Mouse (Mus musculus): ENCODE data around the gene 5730409E04Rik. TPM values are rescaled to one million over a fixed set of nuclear protein-coding genes. Genes with fewer than 3 reads are reported as not detected.

5730409E04Rik gene
- 11.7 and 13.0 TPM in 2 replicates for polyA plus RNA-seq (2012; ENCODE audit: insufficient read depth, insufficient read length, missing spikeins)

DNA sequence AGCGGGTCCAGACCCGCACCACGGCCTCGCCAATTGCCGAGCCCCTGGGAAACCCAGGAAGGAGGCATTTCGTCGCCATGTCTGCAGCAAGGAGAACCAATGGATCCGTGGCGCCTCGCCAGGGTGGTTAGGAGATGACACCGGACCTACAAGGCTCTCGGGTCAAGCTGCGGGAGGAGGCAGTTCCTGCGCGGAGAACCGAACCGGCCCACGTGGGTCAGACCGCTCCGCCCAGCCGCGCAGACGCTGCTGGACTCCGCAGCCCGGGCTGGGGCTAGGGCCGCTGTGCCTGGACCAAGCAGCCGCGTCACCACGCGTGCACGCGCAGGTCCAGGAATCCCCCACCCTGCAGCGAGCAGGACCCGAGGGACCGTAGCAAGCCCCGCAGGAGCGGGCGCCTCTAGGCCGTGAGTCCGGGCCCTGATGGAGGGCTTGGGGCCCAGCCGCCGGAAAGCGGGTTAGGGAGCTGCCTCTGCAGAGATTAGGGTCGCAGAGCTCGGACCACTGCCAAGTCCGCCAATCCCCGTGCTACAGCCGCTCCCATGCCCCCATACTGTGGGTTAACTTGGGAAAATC lies at the start of gene 5730409E04Rik:
Gene 5730409E04Rik, plus strand, starts transcription at position 213 of the 576 bp plus-strand sequence.
- Histone ChIP-seq H3K4me3 (ENCODE audit: insufficient read depth, low read length) (peak within 1 kb of the TSS; percentile 60), H3K4me1 (ENCODE audit: control insufficient read depth, insufficient read depth, low read length) (no peaks in the 10 kb centered on the region), H3K27ac (ENCODE audit: insufficient read depth, low read depth, low read length) (peak within 1 kb of the TSS; percentile 21; the same call in 1 of the 2 replicates)
- TF ChIP-seq POLR2A (IDR thresholded peaks at IDR 0.05; ENCODE audit: borderline replicate concordance, low read depth, low read length) (no peak), CTCF (IDR thresholded peaks at IDR 0.05; ENCODE audit: low read depth, low read length) (no peak)

GRCm38 (mm10) chr4:126563798-126564197 lies 45.8 kb upstream of the 5730409E04Rik start:
- TF ChIP-seq POLR2A (IDR thresholded peaks at IDR 0.05; ENCODE audit: borderline replicate concordance, low read depth, low read length), result no peak
- no peak for TF ChIP-seq CTCF (IDR thresholded peaks at IDR 0.05; ENCODE audit: low read depth, low read length)
- Histone ChIP-seq H3K27ac (ENCODE audit: insufficient read depth, low read depth, low read length) (no peak overlapping the region), H3K4me1 (ENCODE audit: control insufficient read depth, insufficient read depth, low read length) (no peaks in the 10 kb centered on the region), H3K4me3 (ENCODE audit: insufficient read depth, low read length) (no peak overlapping the region)

DNA sequence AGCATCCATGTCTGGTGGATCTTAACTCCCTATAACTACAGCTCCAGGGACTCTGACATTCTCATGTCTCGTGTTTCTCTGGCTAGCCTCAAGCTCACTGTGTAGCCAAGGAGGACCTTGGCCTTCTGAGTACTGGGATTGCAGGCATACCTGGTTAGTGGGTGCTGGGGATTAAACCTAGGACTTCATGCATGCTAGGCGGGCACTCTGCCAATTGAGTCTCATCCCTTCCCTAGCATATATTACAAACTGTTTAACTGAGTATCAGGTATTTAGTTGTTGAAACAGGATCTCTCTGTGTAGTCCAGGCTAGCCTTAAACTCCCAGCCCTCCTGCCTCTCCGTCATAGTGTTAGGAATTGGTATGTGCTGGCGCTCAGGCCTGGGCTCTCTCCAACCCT lies 42.4 kb upstream of the 5730409E04Rik start:
- TF ChIP-seq POLR2A (IDR thresholded peaks at IDR 0.05; ENCODE audit: borderline replicate concordance, low read depth, low read length) (no peak), CTCF (IDR thresholded peaks at IDR 0.05; ENCODE audit: low read depth, low read length) (no peak)
- Histone ChIP-seq H3K4me3 (ENCODE audit: insufficient read depth, low read length) (no peak overlapping the region), H3K4me1 (ENCODE audit: control insufficient read depth, insufficient read depth, low read length) (no peaks in the 10 kb centered on the region), H3K27ac (ENCODE audit: insufficient read depth, low read depth, low read length) (no peak overlapping the region)

DNA sequence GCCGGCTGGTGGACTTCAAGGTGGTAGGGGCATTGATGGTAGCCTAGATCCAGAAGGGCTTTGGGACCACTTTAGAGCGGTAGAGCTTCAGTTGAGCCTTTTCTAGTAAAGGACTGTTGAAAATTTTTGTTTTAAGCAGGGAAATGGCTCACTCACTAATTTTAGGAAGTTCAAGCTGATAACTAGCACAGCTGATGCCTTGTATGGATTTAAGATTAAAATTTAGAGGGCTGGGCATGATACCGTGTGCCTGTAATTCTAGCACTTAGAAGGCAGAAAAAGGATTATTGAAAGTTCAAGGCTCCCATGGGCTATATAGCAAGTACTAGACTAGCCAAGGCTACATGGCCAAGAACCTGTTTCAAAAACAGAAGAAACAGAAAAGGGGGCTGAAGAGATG lies 39.8 kb upstream of the 5730409E04Rik start:
- H3K27ac ChIP-seq (ENCODE audit: insufficient read depth, low read depth, low read length), result no peak overlapping the region
- TF ChIP-seq POLR2A (IDR thresholded peaks at IDR 0.05; ENCODE audit: borderline replicate concordance, low read depth, low read length), result no peak
- TF ChIP-seq CTCF (IDR thresholded peaks at IDR 0.05; ENCODE audit: low read depth, low read length), result no peak
- no peaks in the 10 kb centered on the region for H3K4me1 ChIP-seq (ENCODE audit: control insufficient read depth, insufficient read depth, low read length)
- H3K4me3 ChIP-seq (ENCODE audit: insufficient read depth, low read length), result no peak overlapping the region

DNA sequence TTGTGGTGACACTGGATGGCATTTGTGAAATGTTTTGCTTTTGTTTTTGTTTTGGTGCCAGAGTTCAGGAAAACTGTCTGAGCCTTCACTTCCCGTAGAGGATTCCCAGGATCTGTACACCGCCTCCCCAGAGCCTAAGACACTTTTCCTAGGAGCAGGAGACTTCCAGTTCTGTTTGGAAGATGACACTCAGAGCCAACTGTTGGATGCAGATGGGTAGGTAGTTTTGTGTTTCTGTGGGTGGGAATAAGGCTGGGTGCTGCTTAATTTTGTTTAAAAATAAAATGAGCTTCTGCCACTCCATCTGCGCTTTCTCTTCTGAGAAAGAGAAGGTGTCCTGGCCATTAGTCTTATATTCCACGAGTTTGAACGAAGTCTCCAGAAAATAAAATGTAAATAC lies 33.3 kb upstream of the 5730409E04Rik start:
- no peak overlapping the region for H3K4me3 ChIP-seq (ENCODE audit: insufficient read depth, low read length)
- no peak overlapping the region for H3K27ac ChIP-seq (ENCODE audit: insufficient read depth, low read depth, low read length)
- no peaks in the 10 kb centered on the region for H3K4me1 ChIP-seq (ENCODE audit: control insufficient read depth, insufficient read depth, low read length)
- TF ChIP-seq CTCF (IDR thresholded peaks at IDR 0.05; ENCODE audit: low read depth, low read length) (no peak), POLR2A (IDR thresholded peaks at IDR 0.05; ENCODE audit: borderline replicate concordance, low read depth, low read length) (no peak)

DNA sequence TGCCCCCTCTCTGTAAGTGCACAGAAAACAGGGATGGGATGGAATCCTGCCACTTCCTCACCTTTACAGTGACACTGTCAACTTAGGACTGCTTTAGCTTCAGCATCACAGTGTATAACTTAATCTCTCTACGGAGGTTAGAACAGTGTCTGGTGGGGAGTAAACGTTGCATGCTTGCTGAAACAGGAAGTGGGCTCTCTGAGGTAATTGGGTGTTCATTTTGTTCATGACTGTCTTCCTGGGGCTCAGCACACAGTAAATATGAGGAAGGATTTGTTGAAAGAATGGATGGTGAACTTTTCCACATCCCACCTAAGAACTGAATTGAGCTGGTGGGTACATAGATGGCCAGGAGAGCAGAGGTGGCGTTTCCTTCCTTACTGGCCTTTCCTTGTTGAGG lies 31.7 kb upstream of the 5730409E04Rik start:
- Histone ChIP-seq H3K4me1 (ENCODE audit: control insufficient read depth, insufficient read depth, low read length) (no peaks in the 10 kb centered on the region), H3K27ac (ENCODE audit: insufficient read depth, low read depth, low read length) (no peak overlapping the region), H3K4me3 (ENCODE audit: insufficient read depth, low read length) (no peak overlapping the region)
- no peak for TF ChIP-seq POLR2A (IDR thresholded peaks at IDR 0.05; ENCODE audit: borderline replicate concordance, low read depth, low read length)
- TF ChIP-seq CTCF (IDR thresholded peaks at IDR 0.05; ENCODE audit: low read depth, low read length), result no peak

- H3K4me3 ChIP-seq (ENCODE audit: insufficient read depth, low read length), result no peak overlapping the region
- no peaks in the 10 kb centered on the region for H3K4me1 ChIP-seq (ENCODE audit: control insufficient read depth, insufficient read depth, low read length)
- TF ChIP-seq CTCF (IDR thresholded peaks at IDR 0.05; ENCODE audit: low read depth, low read length), result no peak
- no peak overlapping the region for H3K27ac ChIP-seq (ENCODE audit: insufficient read depth, low read depth, low read length)
These were observed 30.5 kb upstream of the 5730409E04Rik start for GRCm38 (mm10) chr4:126579077-126579476.

DNA sequence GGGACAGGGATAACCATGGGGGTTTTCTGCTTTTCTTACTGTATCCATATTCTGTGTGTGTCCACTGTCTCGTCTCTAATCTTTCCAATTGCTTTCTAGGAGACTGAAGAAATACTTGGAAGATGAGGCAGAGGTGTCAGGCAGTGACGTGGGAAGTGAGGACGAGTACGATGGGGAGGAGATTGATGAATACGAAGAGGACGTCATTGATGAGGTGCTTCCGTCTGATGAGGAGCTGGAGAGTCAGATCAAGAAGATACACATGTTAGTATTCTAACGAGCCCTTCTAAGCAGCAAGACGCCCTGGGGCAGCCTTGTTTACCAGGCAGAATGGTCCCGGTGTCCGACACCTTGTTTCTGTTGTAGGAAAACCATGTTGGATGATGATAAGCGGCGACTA lies 23.9 kb upstream of the 5730409E04Rik start:
- H3K4me3 ChIP-seq (ENCODE audit: insufficient read depth, low read length), result no peak overlapping the region
- H3K27ac ChIP-seq (ENCODE audit: insufficient read depth, low read depth, low read length), result no peak overlapping the region
- no peaks in the 10 kb centered on the region for H3K4me1 ChIP-seq (ENCODE audit: control insufficient read depth, insufficient read depth, low read length)
- no peak for TF ChIP-seq POLR2A (IDR thresholded peaks at IDR 0.05; ENCODE audit: borderline replicate concordance, low read depth, low read length)
- no peak for TF ChIP-seq CTCF (IDR thresholded peaks at IDR 0.05; ENCODE audit: low read depth, low read length)

- H3K27ac ChIP-seq (ENCODE audit: insufficient read depth, low read depth, low read length), result no peak overlapping the region
- no peaks in the 10 kb centered on the region for H3K4me1 ChIP-seq (ENCODE audit: control insufficient read depth, insufficient read depth, low read length)
- H3K4me3 ChIP-seq (ENCODE audit: insufficient read depth, low read length), result no peak overlapping the region
- TF ChIP-seq POLR2A (IDR thresholded peaks at IDR 0.05; ENCODE audit: borderline replicate concordance, low read depth, low read length) (no peak), CTCF (IDR thresholded peaks at IDR 0.05; ENCODE audit: low read depth, low read length) (no peak)
These were observed 17.6 kb upstream of the 5730409E04Rik start for GRCm38 (mm10) chr4:126592039-126592438.

DNA sequence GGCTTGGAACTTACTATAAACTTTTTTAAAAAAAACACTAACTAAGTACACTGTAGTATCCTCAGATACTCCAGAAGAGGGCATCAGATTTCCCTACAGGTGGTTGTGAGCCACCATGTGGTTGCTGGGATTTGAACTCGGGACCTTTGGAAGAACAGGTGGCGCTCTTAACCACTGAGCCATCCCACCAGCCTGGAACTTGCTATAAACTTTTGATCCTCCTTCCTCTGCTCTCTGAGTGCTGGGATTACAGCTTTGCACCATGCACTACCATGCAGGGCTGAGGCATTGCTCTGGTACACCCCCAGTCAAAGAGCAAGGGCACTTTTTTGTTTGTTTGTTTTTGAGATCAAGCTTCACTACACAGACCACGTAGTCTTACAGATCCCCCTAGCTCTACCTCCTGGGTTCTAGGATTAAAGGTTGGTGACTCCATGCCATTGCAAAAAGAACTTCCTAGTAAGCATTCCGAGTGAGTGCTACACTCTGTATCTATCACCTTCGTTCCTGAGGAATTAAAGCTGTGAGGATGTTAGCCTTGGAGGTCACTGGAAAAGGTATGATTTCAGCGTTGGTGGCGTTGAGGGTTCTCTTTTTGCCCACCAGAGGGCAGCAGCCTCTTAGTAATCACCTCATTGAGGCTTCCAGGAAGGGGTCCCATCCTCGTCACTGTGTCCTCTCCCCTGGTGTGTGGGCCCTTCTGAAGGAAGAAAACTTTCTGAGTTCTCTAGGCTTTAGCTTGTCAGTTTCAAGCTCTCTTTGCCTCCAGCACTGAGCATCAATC lies 9.5 kb upstream of the 5730409E04Rik start:
- Histone ChIP-seq H3K4me1 (ENCODE audit: control insufficient read depth, insufficient read depth, low read length) (peaks cover 3% of the 10 kb centered on the region; the same call in 1 of the 2 replicates), H3K27ac (ENCODE audit: insufficient read depth, low read depth, low read length) (no peak overlapping the region), H3K4me3 (ENCODE audit: insufficient read depth, low read length) (no peak overlapping the region)
- no peak for TF ChIP-seq POLR2A (IDR thresholded peaks at IDR 0.05; ENCODE audit: borderline replicate concordance, low read depth, low read length)
- TF ChIP-seq CTCF (IDR thresholded peaks at IDR 0.05; ENCODE audit: low read depth, low read length), result peak; percentile 92

Measured in bone marrow macrophage, adult 2 months (primary cell).